Mouse (Mus musculus) liver, adult 2 months (tissue): ENCODE results near the gene Klk8.

ENCODE experiments used
- CTCF ChIP-seq: fragments of 200-500 bp; IDR thresholded peaks from 2 replicates; pipeline ENCODE4 v1.5.1; 2011; ENCODE audit warnings: low read depth, low read length, control low read depth
- POLR2A ChIP-seq: fragments of 200-500 bp; IDR thresholded peaks from 2 replicates; pipeline ENCODE4 v1.6.1; 2011; ENCODE audit warnings: low read length, control low read depth; ENCODE audit not compliant: insufficient read depth; ENCODE audit errors: extremely low read depth

DNA sequence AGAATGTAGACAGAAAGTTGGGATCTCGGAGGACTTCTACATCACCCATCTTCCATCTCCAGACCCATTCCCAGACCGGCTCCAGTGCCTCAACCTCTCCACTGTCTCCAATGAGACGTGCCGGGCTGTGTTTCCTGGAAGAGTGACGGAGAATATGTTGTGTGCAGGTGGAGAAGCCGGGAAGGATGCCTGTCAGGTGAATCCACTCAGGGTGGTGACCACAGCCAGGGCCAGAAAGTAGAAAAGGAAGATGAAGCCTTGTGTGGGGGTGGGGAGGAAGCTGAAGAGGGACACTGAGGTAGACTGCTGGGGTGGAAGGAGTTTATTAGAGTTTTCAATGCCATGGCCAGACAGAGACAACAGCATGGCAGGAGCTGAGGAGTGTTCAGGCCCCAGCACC is 25.5 kb upstream of the Klk8 start:
- TF ChIP-seq CTCF (no peak), POLR2A (no peak)
